Mouse (Mus musculus) limb, embryonic 11.5 days (tissue): Measurements from ENCODE around the gene Rassf3. TPM values are rescaled to one million over a fixed set of nuclear protein-coding genes. Genes with fewer than 3 reads are reported as not detected.

Experiments used
- ATAC-seq: fragments of 200-750 bp; cut with Nextera tagmentation; 2 replicates; pipeline ENCODE4 v1.8.0; 2017; ENCODE audit warnings: low read depth; ENCODE audit not compliant: insufficient number of reproducible peaks, low FRiP score, low TSS enrichment
- DNase-seq: peaks from one replicate; pipeline ENCODE4 v3.0.0-alpha.2; 2015; ENCODE audit warnings: low spot score
- H3K27ac ChIP-seq: fragments of 300-500 bp; sonication (generic); replicated peaks from 2 replicates; pipeline ENCODE4 v1.5.1; 2014; ENCODE audit warnings: low read depth, mild to moderate bottlenecking, low read length
- H3K27me3 ChIP-seq: fragments of 300-500 bp; sonication (generic); 2 replicates; pipeline ENCODE4 v1.6.1; 2014; ENCODE audit warnings: mild to moderate bottlenecking, low read length, mixed read lengths; ENCODE audit not compliant: control insufficient read depth, insufficient read depth
- H3K36me3 ChIP-seq: fragments of 300-500 bp; sonication (generic); 2 replicates; pipeline ENCODE4 v1.6.1; 2014; ENCODE audit warnings: mild to moderate bottlenecking, low read length, moderate library complexity, mixed read lengths; ENCODE audit not compliant: control insufficient read depth, insufficient read depth
- H3K4me1 ChIP-seq: fragments of 300-500 bp; sonication (generic); 2 replicates; pipeline ENCODE4 v1.6.1; 2014; ENCODE audit warnings: low read length, mixed read lengths; ENCODE audit not compliant: control insufficient read depth, insufficient read depth
- H3K4me2 ChIP-seq: fragments of 300-500 bp; sonication (generic); 2 replicates; pipeline ENCODE4 v1.6.1; 2014; ENCODE audit warnings: low read depth, mild to moderate bottlenecking, moderate library complexity; ENCODE audit not compliant: severe bottlenecking
- H3K4me3 ChIP-seq: fragments of 300-500 bp; sonication (generic); 2 replicates; pipeline ENCODE4 v1.5.1; 2014; ENCODE audit warnings: low read depth, low read length
- H3K9ac ChIP-seq: fragments of 300-500 bp; sonication (generic); 2 replicates; pipeline ENCODE4 v1.6.1; 2014; ENCODE audit warnings: mild to moderate bottlenecking, low read length
- H3K9me3 ChIP-seq: fragments of 300-500 bp; sonication (generic); 2 replicates; pipeline ENCODE4 v1.6.1; 2016; ENCODE audit warnings: low read length; ENCODE audit not compliant: control insufficient read depth
- WGBS: fragments of 180-500 bp; shearing (Covaris S2); extraction: QIAGEN DNeasy Blood & Tissue Kit; methylation state at CpG from one replicate; pipeline ENCODE4 v1.1.7; 2014; 5-methylcytosine and 5-hydroxymethylcytosine counted together
- polyA plus RNA-seq: library from polyadenylated mRNA; unstranded; fragments of >200 nt; fragmentation: Nextera tagmentation; extraction: Ambion mirVana; gene quantifications from 2 replicates; pipeline ENCODE4 v1.2.1, GENCODE M21; 2014

Rassf3 gene
- polyA plus RNA-seq, 1 experiment from 2014 or later = 16.5 TPM

- 80% methylated on average over 10 of the region's 10 CpGs for WGBS
- no peaks in the 10 kb centered on the region; the same call in 1 of the 2 replicates for H3K4me1 ChIP-seq
- H3K27me3 ChIP-seq = no peaks in the 10 kb centered on the region
- no peaks in the 10 kb centered on the region for H3K9me3 ChIP-seq
- H3K36me3 ChIP-seq = peaks cover 25% of the 10 kb centered on the region; the same call in 1 of the 2 replicates
- no peak overlapping the region for H3K4me3 ChIP-seq
- no peak overlapping the region for H3K9ac ChIP-seq
- no peak for ATAC-seq
- no peak for DNase-seq
- H3K27ac ChIP-seq = no peak overlapping the region
- no peak overlapping the region for H3K4me2 ChIP-seq
Measured at GRCm38 (mm10) chr10:121390602-121391001, 85.5 kb downstream of the Rassf3 start.

DNA sequence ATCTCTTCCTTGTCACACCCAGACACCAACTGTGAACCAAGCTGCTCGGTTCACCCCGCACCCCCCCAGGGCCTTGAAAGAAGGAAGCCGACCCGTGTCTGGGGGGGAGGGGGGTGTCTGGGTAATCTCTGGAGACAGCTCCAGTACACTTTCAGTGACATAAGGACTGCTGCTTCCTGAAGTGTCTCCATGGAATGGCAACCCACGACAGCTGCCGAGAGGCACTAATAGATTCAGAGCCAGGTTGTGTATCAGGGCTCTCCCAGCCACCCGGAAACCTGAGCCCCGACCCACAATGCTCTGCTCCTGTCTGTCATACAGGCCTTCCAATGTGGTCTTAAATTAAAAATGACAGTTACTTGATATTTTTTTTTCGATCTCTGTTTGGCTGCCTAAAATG, 89.8 kb downstream of the Rassf3 start:
- 65% methylated on average over 9 of the region's 9 CpGs for WGBS
- Histone ChIP-seq H3K4me2 (no peak overlapping the region), H3K36me3 (peaks cover 14% of the 10 kb centered on the region; the same call in 1 of the 2 replicates), H3K4me3 (no peak overlapping the region), H3K9me3 (no peaks in the 10 kb centered on the region), H3K27me3 (no peaks in the 10 kb centered on the region), H3K9ac (no peak overlapping the region), H3K4me1 (no peaks in the 10 kb centered on the region; the same call in 1 of the 2 replicates), H3K27ac (no peak overlapping the region)
- ATAC-seq (no peak), DNase-seq (peak; percentile 25)

GRCm38 (mm10) chr10:121385695-121386094, 90.5 kb downstream of the Rassf3 start:
- H3K27me3 ChIP-seq = no peaks in the 10 kb centered on the region
- peaks cover 11% of the 10 kb centered on the region; the same call in 1 of the 2 replicates for H3K36me3 ChIP-seq
- 100% methylated on average over 6 of the region's 6 CpGs for whole genome bisulfite sequencing
- no peaks in the 10 kb centered on the region for H3K9me3 ChIP-seq
- no peak overlapping the region for H3K4me2 ChIP-seq
- H3K4me3 ChIP-seq = no peak overlapping the region
- no peak overlapping the region for H3K9ac ChIP-seq
- H3K27ac ChIP-seq = no peak overlapping the region
- H3K4me1 ChIP-seq = no peaks in the 10 kb centered on the region; the same call in 1 of the 2 replicates
- DNase-seq (no peak), ATAC-seq (no peak)

- H3K36me3 ChIP-seq = peaks cover 14% of the 10 kb centered on the region; the same call in 1 of the 2 replicates
- no peaks in the 10 kb centered on the region for H3K9me3 ChIP-seq
- H3K4me3 ChIP-seq = no peak overlapping the region
- ATAC-seq (no peak), DNase-seq (no peak)
- H3K4me1 ChIP-seq = no peaks in the 10 kb centered on the region; the same call in 1 of the 2 replicates
- no peak overlapping the region for H3K4me2 ChIP-seq
- WGBS = 90% methylated on average over 13 of the region's 13 CpGs
- no peak overlapping the region for H3K9ac ChIP-seq
- no peak overlapping the region for H3K27ac ChIP-seq
- H3K27me3 ChIP-seq = no peaks in the 10 kb centered on the region
Measured at GRCm38 (mm10) chr10:121384710-121385109, 91.4 kb downstream of the Rassf3 start.

DNA sequence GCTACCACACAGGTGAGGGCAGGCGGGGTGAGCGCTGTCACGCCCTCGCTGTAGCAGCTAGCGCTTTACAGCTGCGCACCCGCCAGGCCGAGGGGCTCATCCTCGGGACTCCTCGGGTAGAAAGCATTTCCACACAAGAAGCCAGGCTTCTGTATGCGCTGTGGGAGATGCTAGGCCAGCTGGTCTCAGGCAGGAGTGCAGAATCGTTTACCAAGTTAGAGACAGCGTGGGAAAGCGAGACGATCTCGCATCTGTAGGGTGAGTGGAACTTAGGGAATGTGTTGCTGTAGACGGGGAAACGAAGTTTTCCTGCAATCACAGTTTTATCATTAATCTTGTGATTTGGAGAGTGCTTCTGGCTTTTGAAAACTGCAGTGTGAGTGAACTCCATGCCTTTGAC, 94.9 kb downstream of the Rassf3 start:
- no peaks in the 10 kb centered on the region; the same call in 1 of the 2 replicates for H3K4me1 ChIP-seq
- no peak overlapping the region for H3K9ac ChIP-seq
- peaks cover 28% of the 10 kb centered on the region for H3K36me3 ChIP-seq
- 93% methylated on average over 18 of the region's 18 CpGs for WGBS
- H3K27ac ChIP-seq = no peak overlapping the region
- no peak overlapping the region for H3K4me2 ChIP-seq
- DNase-seq (no peak), ATAC-seq (no peak)
- H3K9me3 ChIP-seq = no peaks in the 10 kb centered on the region
- H3K4me3 ChIP-seq = no peak overlapping the region
- H3K27me3 ChIP-seq = no peaks in the 10 kb centered on the region

- Histone ChIP-seq H3K36me3 (peaks cover 31% of the 10 kb centered on the region), H3K27ac (no peak overlapping the region), H3K4me3 (no peak overlapping the region), H3K4me1 (no peaks in the 10 kb centered on the region), H3K9ac (no peak overlapping the region), H3K4me2 (no peak overlapping the region), H3K27me3 (no peaks in the 10 kb centered on the region), H3K9me3 (no peaks in the 10 kb centered on the region)
- ATAC-seq = no peak
- 96% methylated on average over 3 of the region's 3 CpGs for WGBS
- DNase-seq = no peak
Measured at GRCm38 (mm10) chr10:121379387-121379786, 96.8 kb downstream of the Rassf3 start.

GRCm38 (mm10) chr10:121376530-121377271, 99.4 kb downstream of the Rassf3 start:
- H3K27ac ChIP-seq = no peak overlapping the region
- DNase-seq (no peak), ATAC-seq (no peak)
- H3K9ac ChIP-seq = no peak overlapping the region
- H3K4me3 ChIP-seq = no peak overlapping the region
- H3K4me1 ChIP-seq = no peaks in the 10 kb centered on the region
- no peaks in the 10 kb centered on the region for H3K27me3 ChIP-seq
- H3K36me3 ChIP-seq = peaks cover 30% of the 10 kb centered on the region
- 93% methylated on average over 24 of the region's 24 CpGs for WGBS
- H3K4me2 ChIP-seq = no peak overlapping the region
- no peaks in the 10 kb centered on the region for H3K9me3 ChIP-seq

DNA sequence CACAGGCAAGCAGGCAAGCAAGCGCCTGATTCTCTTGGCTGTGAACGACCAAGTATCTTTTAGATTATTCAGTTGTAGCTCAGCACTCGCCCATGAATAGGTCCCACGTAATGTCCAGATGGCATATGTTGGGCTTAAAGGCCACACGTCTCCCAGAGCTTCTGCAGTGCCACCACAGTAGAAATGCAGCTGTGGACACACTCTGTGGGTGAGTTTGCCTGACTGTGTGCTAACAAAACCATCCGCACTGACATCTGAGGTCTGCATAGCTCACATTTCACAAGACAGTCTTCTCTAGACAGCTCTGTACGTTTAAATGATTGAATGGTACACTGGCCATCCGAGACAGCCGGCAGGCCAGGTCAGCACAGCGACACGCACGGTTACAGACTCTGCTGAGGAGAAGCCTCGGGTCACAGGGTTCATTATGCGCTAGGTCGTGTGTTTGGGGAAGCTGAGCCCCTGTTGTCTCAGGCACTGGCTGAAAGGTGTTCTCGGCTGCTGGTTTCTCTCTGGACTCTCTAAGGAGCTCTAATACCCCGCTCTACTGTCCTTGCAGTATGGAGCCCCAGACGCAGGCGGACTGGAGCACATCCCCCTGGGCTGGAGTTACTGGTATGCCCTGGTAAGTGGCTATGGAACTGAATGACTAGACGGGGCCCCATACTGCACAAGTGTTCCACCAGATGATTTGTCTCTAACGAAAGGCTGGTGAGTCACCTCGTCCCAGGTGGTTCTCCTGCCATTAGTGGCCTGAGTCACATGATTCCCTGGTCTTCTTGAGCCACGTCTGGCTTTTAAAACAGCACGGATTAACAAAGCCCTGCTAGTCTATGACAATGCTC, 100.3 kb downstream of the Rassf3 start:
- no peaks in the 10 kb centered on the region for H3K9me3 ChIP-seq
- no peaks in the 10 kb centered on the region for H3K4me1 ChIP-seq
- no peak overlapping the region for H3K9ac ChIP-seq
- no peaks in the 10 kb centered on the region for H3K27me3 ChIP-seq
- no peak for ATAC-seq
- H3K27ac ChIP-seq = no peak overlapping the region
- no peak for DNase-seq
- 80% methylated on average over 24 of the region's 24 CpGs for WGBS
- no peak overlapping the region for H3K4me2 ChIP-seq
- peaks cover 25% of the 10 kb centered on the region for H3K36me3 ChIP-seq
- H3K4me3 ChIP-seq = no peak overlapping the region
